Mouse (Mus musculus): ENCODE measurements around the gene Smyd2. TPM values are rescaled to one million over a fixed set of nuclear protein-coding genes. Genes with fewer than 3 reads are reported as not detected.

Gene Smyd2
- polyA plus RNA-seq, 1 experiment from 2014 or later, result 92.6 TPM

DNA sequence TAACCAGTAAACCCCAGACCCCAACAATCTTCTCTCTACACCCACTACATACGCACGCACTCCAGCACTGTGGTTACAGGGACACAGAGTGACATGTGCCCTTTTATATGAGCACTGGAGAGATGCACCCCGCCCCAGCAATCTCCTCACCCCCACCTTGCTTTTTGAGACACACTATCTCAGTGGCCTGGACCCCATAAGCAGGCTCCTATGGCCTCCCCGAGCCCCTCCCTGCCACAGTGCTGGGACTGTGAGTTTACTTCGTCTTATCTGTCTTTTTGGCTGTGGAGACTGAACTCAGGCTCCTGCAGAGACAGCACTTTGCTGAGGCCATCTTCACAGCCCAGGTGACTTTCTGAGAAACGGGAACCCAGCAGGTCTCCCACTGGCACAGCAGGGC is 36.2 kb downstream of the Smyd2 start:
- no peaks in the 10 kb centered on the region for H3K9me3 ChIP-seq (replicated peaks)
- H3K36me3 ChIP-seq, result peaks cover 6% of the 10 kb centered on the region; the same call in 1 of the 2 replicates
- H3K27me3 ChIP-seq (replicated peaks), result no peaks in the 10 kb centered on the region
- ATAC-seq (ENCODE audit: low FRiP score), result no peak
- no peaks in the 10 kb centered on the region for H3K4me1 ChIP-seq
- H3K9ac ChIP-seq (replicated peaks), result no peak overlapping the region
- H3K4me2 ChIP-seq, result no peak overlapping the region
- no peak overlapping the region for H3K4me3 ChIP-seq (replicated peaks)
- no peak overlapping the region for H3K27ac ChIP-seq (replicated peaks)
- WGBS, result 87% methylated on average over 6 of the region's 6 CpGs

DNA sequence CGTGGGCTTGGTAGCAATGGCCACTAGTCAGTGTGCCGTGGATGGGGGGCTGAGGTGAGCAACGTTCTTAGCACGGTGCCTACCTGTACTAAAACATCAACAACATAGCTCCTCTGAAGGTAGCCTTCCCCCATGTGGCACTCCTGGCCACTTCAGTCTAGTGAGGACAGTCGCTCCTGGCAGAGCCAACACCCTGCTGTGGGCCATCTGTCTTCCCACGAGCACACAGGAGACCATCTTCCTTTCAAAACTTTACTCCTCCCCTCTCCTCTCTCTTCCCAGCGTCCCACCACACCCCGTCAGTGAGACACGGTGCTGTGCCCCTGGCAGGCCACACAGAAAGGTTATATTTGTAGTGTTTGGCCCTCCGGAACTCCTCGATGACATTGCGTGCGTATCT is 37.2 kb downstream of the Smyd2 start:
- no peaks in the 10 kb centered on the region for H3K9me3 ChIP-seq (replicated peaks)
- no peak overlapping the region for H3K27ac ChIP-seq (replicated peaks)
- no peak for ATAC-seq (ENCODE audit: low FRiP score)
- H3K4me3 ChIP-seq (replicated peaks), result no peak overlapping the region
- H3K4me2 ChIP-seq, result no peak overlapping the region
- peaks cover 6% of the 10 kb centered on the region; the same call in 1 of the 2 replicates for H3K36me3 ChIP-seq
- H3K27me3 ChIP-seq (replicated peaks), result no peaks in the 10 kb centered on the region
- H3K9ac ChIP-seq (replicated peaks), result no peak overlapping the region
- 58% methylated on average over 13 of the region's 13 CpGs for WGBS
- 0 out of 2 replicates have a peak, but pooled peaks cover 3% of the 10 kb centered on the region for H3K4me1 ChIP-seq

DNA sequence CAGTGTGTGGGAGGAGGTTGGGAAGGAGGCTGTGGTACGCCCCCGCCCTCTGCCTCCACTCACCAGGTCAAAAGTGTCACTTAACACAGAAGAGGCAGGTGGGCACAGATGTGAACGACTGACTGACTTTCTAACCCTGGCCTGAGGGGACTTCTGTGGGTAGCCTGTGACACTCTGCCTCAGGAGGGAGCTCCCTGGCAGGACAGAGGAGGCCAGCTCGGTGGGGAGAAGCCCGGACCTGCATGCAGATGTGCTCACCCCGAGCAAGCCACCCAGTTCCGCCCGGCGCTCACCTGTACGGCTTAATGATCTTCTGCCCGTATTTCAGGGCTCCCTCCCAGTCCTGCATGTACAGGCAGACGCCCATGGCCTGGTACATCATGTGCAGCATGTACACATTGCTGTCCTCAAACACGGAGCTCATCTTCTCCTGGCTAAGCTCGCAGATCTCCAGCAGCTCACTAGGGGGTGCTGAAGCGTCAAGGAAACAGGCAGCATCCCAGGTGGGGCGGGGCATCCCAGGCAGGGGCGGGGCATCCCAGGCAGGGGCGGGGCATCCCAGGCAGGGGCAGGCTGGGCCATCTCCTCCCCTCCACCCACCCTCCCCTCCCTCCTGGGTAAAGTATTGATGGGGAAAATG is 38.5 kb downstream of the Smyd2 start:
- ATAC-seq (ENCODE audit: low FRiP score), result no peak
- Histone ChIP-seq H3K9ac (replicated peaks) (no peak overlapping the region), H3K4me3 (replicated peaks) (no peak overlapping the region), H3K36me3 (peaks cover 6% of the 10 kb centered on the region; the same call in 1 of the 2 replicates), H3K27me3 (replicated peaks) (no peaks in the 10 kb centered on the region), H3K27ac (replicated peaks) (no peak overlapping the region), H3K4me1 (peaks cover 10% of the 10 kb centered on the region; the same call in 1 of the 2 replicates), H3K9me3 (replicated peaks) (no peaks in the 10 kb centered on the region), H3K4me2 (no peak overlapping the region)
- WGBS, result 46% methylated on average over 18 of the region's 18 CpGs

DNA sequence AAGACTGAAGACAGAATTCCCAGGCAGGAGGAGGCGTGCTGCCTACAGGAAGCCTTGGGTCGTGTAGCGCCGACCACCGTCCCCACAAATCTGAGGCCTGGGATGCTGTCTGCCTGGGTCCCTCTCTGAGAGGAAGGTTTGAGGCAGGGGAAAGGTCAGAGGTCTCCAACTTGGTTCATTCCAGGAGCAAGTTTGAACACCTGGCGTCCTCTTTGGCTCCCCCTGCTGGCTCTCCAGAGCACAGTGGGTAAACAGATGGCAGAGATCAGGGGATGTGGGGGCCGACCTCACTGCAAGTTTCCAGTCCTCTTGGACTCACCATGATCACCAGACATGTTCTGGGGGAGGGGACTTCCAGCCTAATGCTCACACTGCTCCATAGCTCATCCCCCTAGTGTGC is 39.3 kb downstream of the Smyd2 start:
- 62% methylated on average over 7 of the region's 7 CpGs for WGBS
- no peak overlapping the region for H3K4me2 ChIP-seq
- ATAC-seq (ENCODE audit: low FRiP score), result no peak

DNA sequence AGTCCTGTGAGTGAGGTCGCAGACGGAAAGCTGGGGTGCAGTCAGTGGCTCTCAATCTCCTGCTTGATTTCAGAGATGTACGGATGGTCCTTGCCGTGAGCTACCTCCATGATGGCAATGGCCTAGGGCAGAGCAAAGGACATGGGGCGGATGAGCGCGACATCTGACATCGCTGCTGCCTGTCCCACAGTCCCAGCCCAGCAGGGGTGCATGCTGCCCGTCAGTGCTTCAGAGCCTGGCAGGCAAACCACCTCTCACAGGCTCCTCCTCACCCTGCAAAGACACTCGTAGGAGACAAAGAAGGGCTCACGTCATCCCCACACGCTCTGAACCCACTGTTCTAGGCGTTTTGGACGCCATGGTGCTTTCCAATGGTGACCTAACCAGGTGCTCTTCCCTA is 41.4 kb downstream of the Smyd2 start:
- no peak for ATAC-seq (ENCODE audit: low FRiP score)
- no peak overlapping the region for H3K27ac ChIP-seq (replicated peaks)
- WGBS, result 70% methylated on average over 14 of the region's 14 CpGs
- H3K4me2 ChIP-seq, result no peak overlapping the region
- peaks cover 10% of the 10 kb centered on the region; the same call in 1 of the 2 replicates for H3K4me1 ChIP-seq
- H3K4me3 ChIP-seq (replicated peaks), result no peak overlapping the region
- H3K9ac ChIP-seq (replicated peaks), result no peak overlapping the region
- no peaks in the 10 kb centered on the region for H3K27me3 ChIP-seq (replicated peaks)
- H3K9me3 ChIP-seq (replicated peaks), result no peaks in the 10 kb centered on the region
- peaks cover 3% of the 10 kb centered on the region; the same call in 1 of the 2 replicates for H3K36me3 ChIP-seq

More for the DNA sequence above, 39.3 kb downstream of the Smyd2 start:
- Histone ChIP-seq H3K4me1 (peaks cover 10% of the 10 kb centered on the region; the same call in 1 of the 2 replicates), H3K36me3 (peaks cover 6% of the 10 kb centered on the region; the same call in 1 of the 2 replicates), H3K9me3 (replicated peaks) (no peaks in the 10 kb centered on the region), H3K27ac (replicated peaks) (no peak overlapping the region), H3K4me3 (replicated peaks) (no peak overlapping the region), H3K27me3 (replicated peaks) (no peaks in the 10 kb centered on the region), H3K9ac (replicated peaks) (no peak overlapping the region)

DNA sequence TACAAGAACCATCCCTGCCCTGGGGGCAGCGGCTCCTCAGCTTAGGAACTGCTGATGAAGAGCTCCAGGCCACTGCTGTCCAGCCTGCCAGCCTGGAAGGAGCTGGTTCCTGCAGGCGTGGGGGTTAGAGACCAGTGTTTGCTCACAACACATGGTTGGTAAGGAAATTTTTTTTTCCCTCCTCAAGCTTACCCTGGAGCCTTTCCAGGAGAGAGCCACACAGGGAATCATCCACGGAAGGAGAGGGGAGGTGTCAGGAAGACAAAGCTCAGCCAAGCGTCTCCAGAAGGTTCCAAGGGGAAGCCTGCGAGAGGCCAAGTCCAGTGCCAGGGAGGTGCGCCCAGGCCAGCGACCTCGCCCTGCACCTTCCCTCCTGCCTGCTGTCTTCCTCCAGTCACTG is 42.2 kb downstream of the Smyd2 start:
- Histone ChIP-seq H3K27ac (replicated peaks) (no peak overlapping the region), H3K4me2 (no peak overlapping the region), H3K9me3 (replicated peaks) (no peaks in the 10 kb centered on the region), H3K4me1 (peaks cover 14% of the 10 kb centered on the region; the same call in 1 of the 2 replicates), H3K36me3 (peaks cover under 1% of the 10 kb centered on the region; the same call in 1 of the 2 replicates), H3K4me3 (replicated peaks) (no peak overlapping the region), H3K27me3 (replicated peaks) (no peaks in the 10 kb centered on the region), H3K9ac (replicated peaks) (no peak overlapping the region)
- ATAC-seq (ENCODE audit: low FRiP score), result no peak
- 76% methylated on average over 8 of the region's 8 CpGs for WGBS

DNA sequence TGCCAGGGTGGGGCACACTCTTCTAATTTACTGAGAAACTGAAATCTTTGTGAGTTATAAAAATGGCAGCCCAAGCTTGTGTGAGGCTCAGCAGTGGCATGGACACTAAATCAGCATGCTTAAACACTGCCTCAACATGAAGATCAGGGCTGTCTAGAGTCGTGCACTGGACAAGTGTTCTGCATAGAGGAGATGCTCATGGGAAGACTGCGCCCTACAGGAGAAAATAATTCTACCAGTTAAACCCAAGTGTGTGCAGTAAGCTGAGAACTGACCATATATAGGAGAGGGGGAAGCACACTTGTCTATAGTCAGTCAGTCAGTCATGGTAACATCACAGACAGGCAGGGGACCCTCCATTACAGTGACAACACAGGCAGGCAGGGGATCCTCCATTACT is 43.0 kb downstream of the Smyd2 start:
- Histone ChIP-seq H3K4me3 (replicated peaks) (no peak overlapping the region), H3K4me1 (peaks cover 17% of the 10 kb centered on the region; the same call in 1 of the 2 replicates), H3K36me3 (no peaks in the 10 kb centered on the region), H3K9ac (replicated peaks) (no peak overlapping the region), H3K27me3 (replicated peaks) (no peaks in the 10 kb centered on the region), H3K9me3 (replicated peaks) (no peaks in the 10 kb centered on the region), H3K27ac (replicated peaks) (no peak overlapping the region), H3K4me2 (no peak overlapping the region)
- no peak for ATAC-seq (ENCODE audit: low FRiP score)
- WGBS, result 55% methylated on average over 2 of the region's 2 CpGs

DNA sequence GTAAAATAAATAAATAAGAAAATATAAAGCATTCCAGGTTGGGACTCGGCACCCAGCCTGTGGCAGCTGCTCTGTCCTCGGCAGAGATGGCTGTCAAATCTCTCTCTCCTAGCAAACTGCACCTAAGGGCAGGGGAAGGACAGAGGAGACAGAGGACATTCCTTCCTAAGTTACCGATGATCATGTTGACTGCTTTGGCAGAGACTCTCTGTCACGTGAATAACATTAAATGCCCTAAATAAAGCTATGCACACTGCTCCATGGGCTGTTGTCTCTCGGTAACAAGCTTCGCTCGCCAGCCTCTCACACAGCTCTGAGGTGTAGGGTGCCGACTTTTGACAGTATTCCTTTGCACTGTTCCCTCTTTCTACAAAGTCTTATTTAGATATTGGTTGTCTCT is 46.0 kb downstream of the Smyd2 start:
- Histone ChIP-seq H3K9me3 (replicated peaks) (no peaks in the 10 kb centered on the region), H3K36me3 (no peaks in the 10 kb centered on the region), H3K4me2 (no peak overlapping the region), H3K4me3 (replicated peaks) (no peak overlapping the region), H3K9ac (replicated peaks) (no peak overlapping the region), H3K27me3 (replicated peaks) (no peaks in the 10 kb centered on the region), H3K27ac (replicated peaks) (no peak overlapping the region), H3K4me1 (peaks cover 31% of the 10 kb centered on the region)
- ATAC-seq (ENCODE audit: low FRiP score), result no peak; the same call in 1 of the 2 replicates
- 59% methylated on average over 8 of the region's 8 CpGs for WGBS

DNA sequence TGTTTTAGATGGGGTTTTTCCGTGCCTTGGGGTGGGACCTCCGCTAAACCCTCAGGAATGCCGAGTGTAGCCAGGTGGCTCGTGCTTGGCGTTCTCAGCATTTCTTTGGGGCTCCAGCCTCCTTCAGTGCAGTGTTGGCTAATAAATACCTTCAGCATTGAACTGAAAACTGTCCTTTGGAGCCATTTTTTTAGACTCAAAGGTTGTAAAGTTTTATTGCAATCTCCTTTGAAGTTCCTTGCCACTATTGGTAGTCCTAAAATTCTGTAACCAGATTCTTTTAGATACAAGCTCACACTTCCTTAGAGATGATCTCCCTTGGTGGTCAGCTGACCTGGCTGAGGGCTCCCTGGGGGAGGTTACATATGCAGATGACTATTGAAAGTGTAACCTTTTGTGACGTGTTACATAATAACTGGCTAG is 46.7 kb downstream of the Smyd2 start:
- H3K36me3 ChIP-seq, result no peaks in the 10 kb centered on the region
- WGBS, result 18% methylated on average over 6 of the region's 6 CpGs
- no peaks in the 10 kb centered on the region for H3K9me3 ChIP-seq (replicated peaks)
- no peak for ATAC-seq (ENCODE audit: low FRiP score)
- H3K9ac ChIP-seq (replicated peaks), result no peak overlapping the region
- H3K27ac ChIP-seq (replicated peaks), result no peak overlapping the region
- no peak overlapping the region for H3K4me3 ChIP-seq (replicated peaks)
- H3K4me2 ChIP-seq, result no peak overlapping the region
- H3K27me3 ChIP-seq (replicated peaks), result no peaks in the 10 kb centered on the region
- peaks cover 31% of the 10 kb centered on the region for H3K4me1 ChIP-seq

DNA sequence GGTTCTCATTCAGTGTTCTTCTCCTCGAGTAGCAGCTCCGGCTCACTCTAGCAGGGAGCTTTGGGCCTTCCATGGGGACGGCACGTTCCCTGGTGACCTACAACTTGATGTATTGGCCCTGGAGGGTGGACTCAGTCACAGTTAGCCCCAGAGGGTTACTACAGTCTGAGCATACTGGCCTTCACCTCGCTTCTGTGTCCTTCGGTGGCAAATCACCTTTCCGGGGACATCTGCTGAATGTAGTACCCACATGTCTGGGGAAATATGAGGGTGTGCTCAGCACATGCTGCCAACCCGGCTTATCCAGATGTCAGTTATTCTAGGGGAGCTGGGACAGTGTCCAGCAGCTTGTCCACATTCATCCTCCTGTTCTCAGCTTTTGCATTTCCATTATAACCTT is 48.6 kb downstream of the Smyd2 start:
- ATAC-seq (ENCODE audit: low FRiP score), result no peak
- no peak overlapping the region for H3K27ac ChIP-seq (replicated peaks)
- 66% methylated on average over 8 of the region's 8 CpGs for WGBS
- no peaks in the 10 kb centered on the region for H3K36me3 ChIP-seq
- H3K9ac ChIP-seq (replicated peaks), result no peak overlapping the region
- no peaks in the 10 kb centered on the region for H3K27me3 ChIP-seq (replicated peaks)
- peaks cover 21% of the 10 kb centered on the region for H3K4me1 ChIP-seq
- no peaks in the 10 kb centered on the region for H3K9me3 ChIP-seq (replicated peaks)
- H3K4me2 ChIP-seq, result no peak overlapping the region
- H3K4me3 ChIP-seq (replicated peaks), result no peak overlapping the region

DNA sequence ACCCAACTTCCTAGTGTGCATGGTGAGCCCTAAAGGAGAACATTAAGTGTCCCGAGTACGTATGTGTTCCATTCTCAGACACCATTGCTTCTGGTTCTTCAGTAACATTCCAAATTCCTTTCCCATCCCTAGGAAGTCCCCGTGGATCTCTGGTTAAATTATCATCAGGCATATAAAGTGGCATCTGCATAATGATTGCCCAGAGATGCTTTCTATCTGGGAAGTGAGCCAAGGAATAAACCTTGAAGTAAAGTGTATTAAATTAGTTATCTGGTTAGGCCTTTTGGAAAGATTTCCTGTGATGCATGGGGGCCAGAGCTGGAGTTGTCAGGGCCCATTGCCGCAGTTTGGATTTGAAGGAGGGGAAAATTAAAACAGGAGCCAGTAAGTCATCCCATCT is 50.1 kb downstream of the Smyd2 start:
- ATAC-seq (ENCODE audit: low FRiP score), result no peak
- H3K9ac ChIP-seq (replicated peaks), result no peak overlapping the region
- H3K4me2 ChIP-seq, result no peak overlapping the region
- H3K27ac ChIP-seq (replicated peaks), result no peak overlapping the region
- H3K4me3 ChIP-seq (replicated peaks), result no peak overlapping the region
- 41% methylated on average over 4 of the region's 4 CpGs for WGBS
- no peaks in the 10 kb centered on the region for H3K27me3 ChIP-seq (replicated peaks)
- no peaks in the 10 kb centered on the region for H3K9me3 ChIP-seq (replicated peaks)
- peaks cover 26% of the 10 kb centered on the region for H3K4me1 ChIP-seq
- no peaks in the 10 kb centered on the region for H3K36me3 ChIP-seq

DNA sequence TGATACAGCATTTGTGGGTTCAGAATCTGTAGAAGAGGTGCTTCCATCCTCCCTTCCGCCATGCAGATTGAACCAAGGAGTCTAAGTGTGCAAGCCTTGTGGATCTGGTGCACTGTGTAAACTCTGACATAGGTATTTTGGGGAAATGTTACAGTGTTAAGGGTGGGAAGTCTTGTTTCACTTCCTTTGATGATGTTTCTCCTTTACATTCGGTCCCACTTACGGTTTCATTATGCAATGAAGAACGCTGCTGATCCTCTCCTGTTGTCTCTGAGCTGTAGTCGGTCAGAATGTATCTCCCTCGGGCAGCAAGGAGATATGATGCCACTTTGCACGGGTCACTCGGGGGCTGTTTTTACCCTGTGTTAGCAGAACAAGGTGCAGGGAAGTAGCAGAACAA is 50.5 kb downstream of the Smyd2 start:
- 71% methylated on average over 8 of the region's 8 CpGs for WGBS
- no peak overlapping the region for H3K27ac ChIP-seq (replicated peaks)
- H3K4me2 ChIP-seq, result no peak overlapping the region

More for the DNA sequence above, 50.5 kb downstream of the Smyd2 start:
- Histone ChIP-seq H3K36me3 (no peaks in the 10 kb centered on the region), H3K27me3 (replicated peaks) (no peaks in the 10 kb centered on the region), H3K4me3 (replicated peaks) (no peak overlapping the region), H3K9me3 (replicated peaks) (no peaks in the 10 kb centered on the region), H3K9ac (replicated peaks) (no peak overlapping the region), H3K4me1 (peaks cover 26% of the 10 kb centered on the region)
- no peak for ATAC-seq (ENCODE audit: low FRiP score)

All from neural tube, embryonic 15.5 days (tissue).